Mouse (Mus musculus) liver, embryonic 13.5 days (tissue): ENCODE results near the gene Adssl1. TPM values are rescaled to one million over a fixed set of nuclear protein-coding genes. Genes with fewer than 3 reads are reported as not detected.
A peak's percentile ranks its signal among the peaks of the same experiment; 100 is the strongest.

Experiments used
- ATAC-seq: fragments of 200-750 bp; cut with Nextera tagmentation; 2 replicates; pipeline ENCODE4 v1.8.0; 2017; ENCODE audit warnings: low read depth, mild to moderate bottlenecking, moderate number of reproducible peaks, moderate library complexity
- DNase-seq: peaks from one replicate; pipeline ENCODE4 v3.0.0; 2022
- H3K27ac ChIP-seq: fragments of 300-500 bp; sonication (generic); 2 replicates; pipeline ENCODE4 v1.5.1; 2015; ENCODE audit warnings: moderate library complexity, mild to moderate bottlenecking, inconsistent platforms
- H3K27me3 ChIP-seq: fragments of 300-500 bp; sonication (generic); 2 replicates; pipeline ENCODE4 v1.6.1; 2015; ENCODE audit warnings: mild to moderate bottlenecking, inconsistent platforms
- H3K36me3 ChIP-seq: fragments of 300-500 bp; sonication (generic); 2 replicates; pipeline ENCODE4 v1.6.1; 2015; ENCODE audit warnings: mild to moderate bottlenecking, inconsistent platforms
- H3K4me1 ChIP-seq: fragments of 300-500 bp; sonication (generic); replicated peaks from 2 replicates; pipeline ENCODE4 v1.6.1; 2015; ENCODE audit warnings: inconsistent platforms
- H3K4me2 ChIP-seq: fragments of 300-500 bp; sonication (generic); 2 replicates; pipeline ENCODE4 v1.6.1; 2015; ENCODE audit warnings: inconsistent platforms, mild to moderate bottlenecking, moderate library complexity
- H3K4me3 ChIP-seq: fragments of 300-500 bp; sonication (generic); replicated peaks from 2 replicates; pipeline ENCODE4 v1.5.1; 2015; ENCODE audit warnings: mild to moderate bottlenecking, inconsistent platforms
- H3K9ac ChIP-seq: fragments of 300-500 bp; sonication (generic); 2 replicates; pipeline ENCODE4 v1.6.1; 2015; ENCODE audit warnings: mild to moderate bottlenecking, inconsistent platforms
- H3K9me3 ChIP-seq: fragments of 300-500 bp; sonication (generic); replicated peaks from 2 replicates; pipeline ENCODE4 v1.6.1; 2016; ENCODE audit warnings: inconsistent platforms
- WGBS: fragments of 180-500 bp; shearing (Covaris S2); methylation state at CpG from one replicate; pipeline ENCODE4 v1.1.7; 2015; ENCODE audit not compliant: insufficient replicate concordance; 5-methylcytosine and 5-hydroxymethylcytosine counted together
- polyA plus RNA-seq: library from polyadenylated mRNA; unstranded; fragments of >200 nt; fragmentation: Nextera tagmentation; extraction: Ambion mirVana; gene quantifications from 2 replicates; pipeline ENCODE4 v1.2.1, GENCODE M21; 2015

Adssl1 gene
- polyA plus RNA-seq, 1 experiment from 2014 or later, result 6.7 TPM

DNA sequence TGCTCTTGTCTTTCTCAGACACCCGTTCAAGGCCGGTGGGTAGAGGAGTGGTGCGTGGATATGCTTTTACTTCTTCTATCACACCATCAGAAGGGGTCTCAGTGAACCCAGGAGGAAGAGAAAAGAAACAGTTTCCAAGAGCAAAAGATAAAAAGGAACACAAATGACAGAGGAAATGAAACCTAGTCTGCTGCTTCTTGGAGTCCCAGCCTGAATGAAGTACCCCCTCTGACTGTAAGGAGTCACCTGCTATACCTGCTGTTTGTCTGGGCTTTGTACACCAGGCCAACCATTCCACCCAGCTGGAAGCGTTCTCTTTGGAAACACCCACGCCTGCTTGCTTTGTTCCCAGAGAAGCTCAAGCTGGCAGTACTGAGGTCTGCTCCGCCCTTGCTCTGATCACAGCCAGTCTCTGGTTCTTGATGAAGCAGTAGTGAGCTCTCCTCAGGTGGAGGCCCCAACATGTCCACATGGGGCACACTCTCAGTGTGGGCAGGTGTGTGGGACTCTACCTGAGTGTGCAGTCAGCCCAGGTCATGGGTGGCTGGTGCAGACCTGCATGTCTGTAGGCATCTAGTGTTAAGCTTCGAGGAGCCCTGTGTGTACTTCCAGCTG lies 33.8 kb upstream of the Adssl1 start:
- H3K4me1 ChIP-seq, result peaks cover 62% of the 10 kb centered on the region
- no peak overlapping the region for H3K4me3 ChIP-seq
- H3K36me3 ChIP-seq, result no peaks in the 10 kb centered on the region
- H3K4me2 ChIP-seq, result no peak overlapping the region
- no peak overlapping the region for H3K9ac ChIP-seq
- WGBS, result 62% methylated on average over 7 of the region's 7 CpGs
- DNase-seq (no peak), ATAC-seq (no peak)
- H3K9me3 ChIP-seq, result no peaks in the 10 kb centered on the region
- H3K27ac ChIP-seq, result peak overlapping the region; percentile 70
- H3K27me3 ChIP-seq, result peaks cover 31% of the 10 kb centered on the region

- peak overlapping the region; percentile 76 for H3K4me2 ChIP-seq
- H3K9ac ChIP-seq, result no peak overlapping the region
- ATAC-seq, result peak; percentile 50
These were observed 32.4 kb upstream of the Adssl1 start for GRCm38 (mm10) chr12:112587125-112588124.

GRCm38 (mm10) chr12:112588426-112589256 lies 31.2 kb upstream of the Adssl1 start, which contains the start of gene Inf2:
Gene Inf2, plus strand, starts transcription at chr12:112588784.
- DNase-seq, result peak; percentile 69
- no peaks in the 10 kb centered on the region for H3K36me3 ChIP-seq
- no peaks in the 10 kb centered on the region for H3K9me3 ChIP-seq
- H3K4me2 ChIP-seq, result peak within 1 kb of the TSS; percentile 76
- ATAC-seq, result peak; percentile 79
- H3K4me3 ChIP-seq, result peak within 1 kb of the TSS; percentile 60
- WGBS, result 1% methylated on average over 54 of the region's 60 CpGs
- H3K9ac ChIP-seq, result peak within 1 kb of the TSS; percentile 67
- H3K27ac ChIP-seq, result peak within 1 kb of the TSS; percentile 77
- peaks cover 75% of the 10 kb centered on the region for H3K4me1 ChIP-seq
- H3K27me3 ChIP-seq, result peaks cover 31% of the 10 kb centered on the region

More at GRCm38 (mm10) chr12:112587125-112588124, 32.4 kb upstream of the Adssl1 start:
- Histone ChIP-seq H3K9me3 (no peaks in the 10 kb centered on the region), H3K4me3 (no peak overlapping the region), H3K27me3 (peaks cover 31% of the 10 kb centered on the region), H3K27ac (peak overlapping the region; percentile 77), H3K36me3 (no peaks in the 10 kb centered on the region), H3K4me1 (peaks cover 63% of the 10 kb centered on the region)
- DNase-seq, result no peak
- WGBS, result 64% methylated on average over 14 of the region's 14 CpGs

DNA sequence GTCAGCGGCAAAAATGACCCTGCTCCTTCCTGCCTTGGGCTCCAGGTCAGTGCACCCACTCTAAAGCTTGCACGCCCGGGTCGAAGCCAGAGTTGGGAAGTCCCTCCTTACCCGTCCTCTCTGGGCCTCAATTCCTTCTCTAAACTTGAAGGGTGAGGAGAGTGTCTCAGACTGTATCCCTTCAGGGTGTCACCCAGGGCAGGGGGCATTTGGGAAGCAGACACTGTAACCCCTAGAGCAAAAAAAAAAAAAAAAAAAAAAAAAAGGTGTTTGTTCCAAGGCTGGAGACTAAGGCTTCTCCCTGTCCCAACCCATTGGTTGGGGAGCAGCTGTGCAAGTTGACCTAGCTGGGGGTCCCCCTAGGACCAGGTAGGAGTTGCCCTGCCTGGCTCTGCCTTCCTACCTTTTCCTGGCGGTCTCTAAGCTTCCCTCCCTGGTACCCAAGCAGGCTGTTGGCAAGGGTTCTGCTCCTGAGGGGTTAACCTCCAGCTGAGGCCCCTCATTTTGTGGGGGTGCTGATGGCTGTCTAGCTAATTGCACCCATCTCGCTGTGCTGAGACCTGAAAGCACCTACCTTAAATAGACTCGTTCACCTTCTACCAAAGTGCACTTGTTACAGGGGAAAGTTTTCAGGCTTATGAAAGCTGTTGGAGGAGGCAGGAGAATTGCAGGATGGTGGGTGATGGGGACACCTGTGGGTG lies 30.2 kb upstream of the Adssl1 start:
- DNase-seq, result no peak
- Histone ChIP-seq H3K27me3 (peaks cover 31% of the 10 kb centered on the region), H3K27ac (no peak overlapping the region), H3K4me1 (peaks cover 85% of the 10 kb centered on the region), H3K9ac (peak overlapping the region; percentile 67), H3K36me3 (no peaks in the 10 kb centered on the region), H3K4me2 (peak overlapping the region; percentile 76), H3K4me3 (peak overlapping the region; percentile 60), H3K9me3 (no peaks in the 10 kb centered on the region)
- ATAC-seq, result no peak
- 39% methylated on average over 8 of the region's 8 CpGs for WGBS

- H3K9me3 ChIP-seq, result no peaks in the 10 kb centered on the region
- no peak overlapping the region for H3K27ac ChIP-seq
- peak overlapping the region; percentile 76; the same call in 1 of the 2 replicates for H3K4me2 ChIP-seq
- H3K9ac ChIP-seq, result no peak overlapping the region
- no peaks in the 10 kb centered on the region for H3K36me3 ChIP-seq
- ATAC-seq (no peak), DNase-seq (no peak)
- peaks cover 88% of the 10 kb centered on the region for H3K4me1 ChIP-seq
- H3K27me3 ChIP-seq, result peaks cover 31% of the 10 kb centered on the region
- H3K4me3 ChIP-seq, result no peak overlapping the region
- WGBS, result 83% methylated on average over 8 of the region's 8 CpGs
These were observed 29.1 kb upstream of the Adssl1 start for GRCm38 (mm10) chr12:112590566-112591239.

GRCm38 (mm10) chr12:112591240-112591639 lies 28.6 kb upstream of the Adssl1 start:
- Histone ChIP-seq H3K9ac (no peak overlapping the region), H3K9me3 (no peaks in the 10 kb centered on the region), H3K36me3 (no peaks in the 10 kb centered on the region), H3K27me3 (peaks cover 31% of the 10 kb centered on the region), H3K4me1 (peaks cover 88% of the 10 kb centered on the region), H3K4me3 (no peak overlapping the region), H3K27ac (no peak overlapping the region), H3K4me2 (no peak overlapping the region)
- ATAC-seq, result no peak
- WGBS, result 63% methylated on average over 5 of the region's 5 CpGs
- no peak for DNase-seq

DNA sequence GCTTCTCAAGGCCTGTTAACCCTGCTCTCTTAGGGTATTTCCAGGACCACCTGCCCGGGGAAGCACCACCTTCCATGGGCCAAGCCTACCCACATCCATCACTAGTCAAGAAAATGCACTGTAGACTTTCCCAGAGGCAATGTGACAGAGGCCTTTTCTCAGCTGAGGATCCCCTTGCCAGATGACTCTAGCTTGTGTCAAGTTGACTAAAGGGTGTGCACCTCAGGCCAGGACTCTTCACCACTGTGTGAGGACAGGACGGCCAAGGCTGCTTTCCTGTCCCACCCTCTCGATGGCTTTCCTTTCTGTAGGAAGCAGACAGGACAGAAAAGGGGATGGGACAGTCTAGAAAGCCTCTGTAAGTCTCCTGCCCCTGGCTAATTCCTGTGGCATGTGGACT lies 28.1 kb upstream of the Adssl1 start:
- H3K4me2 ChIP-seq, result no peak overlapping the region
- 69% methylated on average over 3 of the region's 3 CpGs for WGBS
- ATAC-seq, result no peak
- H3K4me1 ChIP-seq, result peaks cover 90% of the 10 kb centered on the region
- H3K36me3 ChIP-seq, result no peaks in the 10 kb centered on the region
- H3K27me3 ChIP-seq, result peaks cover 31% of the 10 kb centered on the region
- H3K9ac ChIP-seq, result 0 out of 2 replicates have a peak overlapping the region, but pooled peaks have one; percentile 4
- H3K27ac ChIP-seq, result no peak overlapping the region
- H3K9me3 ChIP-seq, result no peaks in the 10 kb centered on the region
- DNase-seq, result no peak
- no peak overlapping the region for H3K4me3 ChIP-seq

DNA sequence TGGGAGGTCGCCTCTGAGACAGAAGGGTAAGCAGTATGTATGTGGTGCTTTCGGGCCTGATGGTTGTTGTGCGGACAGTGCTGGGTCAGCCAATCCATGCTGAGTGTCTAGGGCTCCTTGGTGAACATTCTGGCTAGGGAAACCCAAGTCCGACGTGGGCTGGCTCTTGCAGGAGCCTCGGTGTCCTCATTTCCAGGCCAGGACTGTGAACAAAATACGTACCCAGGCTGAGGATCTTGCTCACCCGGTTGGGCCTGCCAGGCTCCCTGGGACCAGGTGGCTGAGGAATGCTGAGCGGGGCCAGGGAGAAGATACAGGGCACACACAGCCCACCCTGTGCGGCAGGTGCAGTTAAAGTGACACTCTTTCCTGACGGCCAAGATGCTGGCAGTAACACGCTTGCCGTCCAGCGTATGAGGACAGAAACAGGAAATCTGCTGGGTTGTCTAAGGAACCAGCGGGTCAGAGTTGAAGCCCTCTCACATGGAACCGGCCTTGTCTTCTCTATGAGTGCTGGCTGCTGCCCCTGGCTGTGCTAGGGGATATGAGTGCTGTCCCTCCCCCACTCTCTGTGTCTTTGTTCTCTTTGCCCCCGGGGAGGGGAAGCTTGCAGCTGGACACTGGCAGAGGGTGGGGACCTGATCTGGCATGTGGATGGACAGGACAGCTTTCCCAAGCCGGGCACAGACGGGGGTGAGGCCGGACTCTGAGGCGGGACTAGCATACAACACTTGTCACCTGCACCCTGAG lies 26.7 kb upstream of the Adssl1 start:
- Histone ChIP-seq H3K4me1 (peaks cover 90% of the 10 kb centered on the region), H3K9me3 (no peaks in the 10 kb centered on the region), H3K27ac (peak overlapping the region; percentile 58; the same call in 1 of the 2 replicates), H3K4me2 (no peak overlapping the region; the same call in 1 of the 2 replicates), H3K27me3 (peaks cover 17% of the 10 kb centered on the region), H3K9ac (no peak overlapping the region), H3K4me3 (no peak overlapping the region), H3K36me3 (no peaks in the 10 kb centered on the region)
- DNase-seq, result no peak
- ATAC-seq, result no peak
- 62% methylated on average over 21 of the region's 21 CpGs for WGBS

DNA sequence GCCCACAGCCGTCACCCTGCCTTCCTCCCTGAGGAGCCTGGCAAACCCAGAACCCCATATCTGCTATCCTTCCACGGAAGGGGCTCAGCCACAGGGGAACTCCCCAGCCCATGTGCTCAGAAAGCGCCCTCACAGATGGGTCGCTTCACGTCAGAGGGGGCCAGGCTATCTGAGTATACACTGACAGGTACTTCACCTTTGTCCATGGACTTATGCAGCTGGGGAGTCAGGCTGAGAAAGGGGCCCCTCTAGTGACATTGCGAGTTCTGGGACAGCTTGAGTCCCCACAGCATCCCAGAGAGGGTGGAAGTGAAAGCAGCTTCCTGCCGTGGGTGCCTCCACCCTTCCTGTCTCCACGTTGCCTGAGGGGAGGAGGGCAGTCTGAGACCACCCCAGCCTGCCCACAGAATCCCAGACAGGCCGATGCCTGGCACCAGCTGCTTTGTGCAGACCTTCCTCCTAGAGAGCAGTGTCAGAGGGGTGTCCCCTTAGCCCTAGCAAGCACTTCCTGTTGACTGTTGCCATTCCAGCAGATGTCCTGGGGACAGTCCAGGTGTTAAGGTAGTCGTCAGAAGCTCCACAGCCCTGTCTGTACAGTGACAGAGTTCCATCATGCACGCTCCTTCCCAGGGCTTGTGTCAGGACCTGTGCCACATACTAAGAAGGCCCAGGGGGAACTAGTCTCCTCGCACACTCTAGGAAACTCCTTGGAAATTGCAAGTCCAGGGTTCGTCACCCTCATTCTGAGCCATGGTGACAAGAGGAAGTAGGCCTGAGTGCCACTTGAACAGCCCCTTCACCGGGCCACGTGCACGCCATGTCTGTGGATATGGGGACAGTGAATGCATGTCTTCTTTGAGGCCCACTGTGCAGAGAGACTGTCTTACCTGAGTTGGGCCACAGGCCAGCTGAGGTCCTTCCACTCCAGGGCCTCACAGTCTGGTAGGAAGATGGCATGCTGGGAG lies 25.6 kb upstream of the Adssl1 start:
- H3K4me1 ChIP-seq, result peaks cover 90% of the 10 kb centered on the region
- ATAC-seq (no peak), DNase-seq (no peak)

More for the DNA sequence above, 25.6 kb upstream of the Adssl1 start:
- 33% methylated on average over 16 of the region's 16 CpGs for WGBS
- no peak overlapping the region; the same call in 1 of the 2 replicates for H3K4me2 ChIP-seq
- no peaks in the 10 kb centered on the region for H3K36me3 ChIP-seq
- H3K9ac ChIP-seq, result no peak overlapping the region
- H3K9me3 ChIP-seq, result no peaks in the 10 kb centered on the region
- no peak overlapping the region for H3K4me3 ChIP-seq
- peaks cover 6% of the 10 kb centered on the region for H3K27me3 ChIP-seq
- peak overlapping the region; percentile 58 for H3K27ac ChIP-seq
